Mouse (Mus musculus) layer of hippocampus, adult 18-20 months (tissue): ENCODE measurements at regions not wholly inside any gene's neighbourhood (a gene's known extent, or its start where the extent isn't known, plus 50 kb on each side); places are given as distances from the start of the nearest gene placed in this dataset.
A peak's percentile ranks its signal among the peaks of the same experiment; 100 is the strongest.

Experiments
- DNase-seq, 2 experiments: peaks; one replicate each; pipeline ENCODE4 v3.0.0; 2022; ENCODE audit warnings: low spot score in 2 of 2

DNA sequence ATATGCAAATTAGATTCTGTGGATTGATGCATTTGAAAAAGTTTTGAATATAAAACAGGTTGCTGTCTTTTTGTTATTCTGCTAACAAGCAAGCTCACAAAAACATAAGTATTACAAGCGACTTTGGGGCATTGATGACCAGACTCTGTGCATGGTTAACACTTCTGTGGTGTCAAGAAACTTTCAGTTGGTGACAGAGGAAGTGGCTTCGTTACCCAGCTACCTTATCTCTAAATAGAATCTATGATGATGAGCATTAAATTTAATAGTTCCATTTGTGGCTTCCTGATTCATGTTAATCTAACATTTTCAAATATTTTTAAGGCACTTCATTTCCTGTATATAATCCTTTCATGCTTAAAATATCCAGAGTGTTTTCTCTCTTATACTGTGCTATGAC is 100.8 kb downstream of the Tm2d1 start:
- no peak for DNase-seq

DNA sequence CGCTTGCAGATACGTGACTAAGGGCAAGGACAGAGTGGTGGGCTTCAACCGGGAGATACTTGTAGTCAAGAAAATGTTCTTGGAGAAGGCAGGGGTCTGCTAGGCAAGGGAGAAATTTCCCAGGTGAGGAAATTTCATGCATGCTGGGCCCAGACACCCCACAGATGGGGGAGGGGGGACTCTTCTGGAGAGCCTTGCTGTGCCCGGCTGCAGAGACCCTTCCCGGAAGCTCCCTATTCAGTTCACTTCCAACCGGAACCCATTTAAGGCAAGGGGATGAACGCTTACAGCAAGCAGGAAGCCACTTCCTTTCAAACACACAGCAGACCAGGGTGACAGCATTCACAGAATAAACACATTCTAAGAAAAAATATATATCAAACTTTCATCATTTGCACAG is 124.8 kb downstream of the Tm2d1 start:
- DNase-seq: no peak

DNA sequence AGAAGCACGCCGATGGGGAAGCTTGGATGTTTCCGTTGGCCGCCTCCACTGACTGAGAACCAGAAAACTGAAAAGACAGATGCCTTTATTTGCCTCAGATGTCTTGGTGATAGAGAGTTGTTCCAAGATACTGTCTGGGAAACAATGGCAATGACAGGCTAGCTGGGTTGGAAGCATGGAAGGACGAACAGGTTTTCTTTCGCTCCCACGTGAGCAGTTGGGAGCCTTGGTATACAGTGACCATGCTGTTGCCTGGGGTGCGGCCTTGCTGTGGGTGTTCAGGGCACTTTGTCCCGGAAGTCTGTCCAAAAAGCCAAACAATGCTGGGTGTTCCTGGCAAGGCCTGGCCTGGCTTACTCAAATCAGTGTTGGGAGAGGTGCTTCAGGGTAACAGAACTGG is 125.4 kb downstream of the Tm2d1 start:
- DNase-seq: peak in 1 of 2 experiments; percentile 34

DNA sequence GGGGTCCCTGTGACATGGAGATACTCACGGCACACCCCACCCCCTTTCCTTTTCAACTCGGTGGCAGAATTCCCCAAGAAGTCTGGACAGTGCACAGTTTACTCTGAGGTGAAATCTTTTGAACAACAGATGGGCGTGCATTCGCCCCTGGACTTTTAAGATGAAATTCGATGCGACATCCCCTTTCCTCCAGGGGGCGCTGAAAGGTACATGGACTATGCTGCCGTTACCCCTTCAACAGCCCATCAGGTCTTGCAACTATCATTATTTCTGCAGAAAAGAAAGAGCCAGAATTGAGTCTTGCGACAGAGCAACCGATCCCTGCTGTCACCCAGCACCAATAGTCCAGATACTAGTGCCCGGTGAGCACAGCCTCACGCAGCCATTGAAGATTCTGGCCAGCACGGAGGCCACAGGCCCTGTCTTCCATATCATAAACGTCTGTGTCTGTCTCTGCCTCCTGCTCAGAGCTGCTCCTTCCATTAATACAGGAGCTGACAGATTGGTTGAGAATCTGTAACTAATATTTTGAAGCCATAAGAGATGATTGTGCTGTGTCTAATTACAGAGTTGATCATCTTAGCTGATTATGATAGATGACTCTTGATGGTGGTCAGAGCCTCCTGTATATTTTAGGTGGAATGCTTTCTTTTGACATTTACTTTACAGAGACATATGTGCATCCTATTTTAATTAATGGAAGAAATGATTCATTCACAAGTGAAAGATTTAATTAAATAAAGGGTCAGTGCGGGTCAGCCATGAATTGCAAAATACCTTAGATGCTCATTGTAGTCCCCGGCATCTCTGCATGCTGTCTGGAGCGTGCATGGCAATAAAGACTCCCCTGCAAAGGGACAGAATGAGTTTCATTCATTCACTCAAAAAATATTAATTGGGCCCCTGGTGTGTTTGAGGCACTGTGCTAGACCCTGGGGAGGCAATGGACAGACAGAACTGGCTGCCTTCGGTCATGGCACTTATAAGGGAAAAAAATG is 128.0 kb downstream of the Tm2d1 start:
- DNase-seq: peak in 1 of 2 experiments; percentile 39

DNA sequence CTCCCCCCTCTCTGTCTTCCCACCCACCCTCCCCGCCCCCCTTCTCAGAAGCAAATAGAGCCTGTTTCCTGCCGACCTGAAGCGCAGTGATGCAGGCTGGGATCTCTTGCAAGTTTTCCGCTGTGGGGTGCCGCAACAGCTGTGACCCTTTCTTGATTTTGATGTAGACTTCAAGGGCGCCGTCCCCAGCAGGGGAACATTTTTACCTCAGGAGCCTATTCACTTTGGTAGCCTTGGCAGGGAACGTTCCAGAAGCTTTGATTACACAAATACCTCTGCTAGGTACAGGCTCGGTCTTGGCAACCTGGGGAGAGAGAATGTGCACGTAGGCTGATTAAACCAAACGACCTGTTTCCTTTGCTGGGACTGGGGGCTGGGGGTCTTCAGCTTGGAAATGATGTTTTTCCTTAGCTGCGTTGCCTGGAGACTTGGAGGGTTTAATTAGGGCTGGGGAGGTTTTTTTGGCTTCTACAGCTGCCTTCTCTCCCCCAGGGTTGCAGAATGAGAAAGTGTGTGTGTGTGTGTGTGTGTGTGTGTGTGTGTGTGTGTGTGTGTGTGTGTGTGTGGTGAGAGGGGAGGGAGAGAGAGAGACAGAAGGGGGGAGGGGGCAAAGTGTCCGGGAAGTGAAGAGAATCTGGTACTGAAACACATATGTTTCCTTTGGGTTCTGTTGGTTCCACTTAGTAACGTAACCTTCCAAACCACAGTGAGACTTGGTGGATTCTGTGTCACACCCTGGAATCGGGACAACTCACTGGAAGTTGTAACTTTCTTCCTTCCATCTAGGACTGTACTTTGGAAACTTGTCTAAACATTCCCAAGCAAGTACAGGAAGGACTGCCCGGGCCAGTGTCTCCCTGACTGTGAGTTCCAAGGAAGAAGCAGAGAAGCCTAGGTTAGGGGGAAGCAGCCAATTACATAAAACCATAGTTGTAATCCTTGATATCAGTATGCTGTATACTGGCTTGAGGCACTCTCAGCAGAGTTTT is 138.9 kb downstream of the Tm2d1 start:
- DNase-seq: peak; percentile 6 to 31

DNA sequence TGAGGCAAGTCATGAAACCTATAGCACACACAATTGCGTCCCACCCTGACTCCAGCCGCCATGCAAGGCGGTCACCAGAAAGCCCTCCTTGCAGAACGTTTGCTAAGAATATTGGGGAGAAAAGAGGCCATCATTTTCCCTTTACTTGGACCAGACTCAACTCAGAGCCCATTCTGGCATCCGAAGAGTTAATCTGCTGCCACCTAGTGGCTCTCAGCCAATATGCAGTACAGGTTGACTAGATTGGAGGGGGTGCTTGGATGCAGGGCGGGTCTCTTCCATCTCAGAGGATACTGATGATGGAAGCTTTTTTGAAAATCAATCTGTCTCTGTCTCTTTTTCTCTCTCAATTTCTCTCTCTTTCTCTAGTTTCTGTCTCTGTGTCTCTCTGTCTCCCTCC is 139.6 kb downstream of the Tm2d1 start:
- DNase-seq: peak; percentile 37 to 62

DNA sequence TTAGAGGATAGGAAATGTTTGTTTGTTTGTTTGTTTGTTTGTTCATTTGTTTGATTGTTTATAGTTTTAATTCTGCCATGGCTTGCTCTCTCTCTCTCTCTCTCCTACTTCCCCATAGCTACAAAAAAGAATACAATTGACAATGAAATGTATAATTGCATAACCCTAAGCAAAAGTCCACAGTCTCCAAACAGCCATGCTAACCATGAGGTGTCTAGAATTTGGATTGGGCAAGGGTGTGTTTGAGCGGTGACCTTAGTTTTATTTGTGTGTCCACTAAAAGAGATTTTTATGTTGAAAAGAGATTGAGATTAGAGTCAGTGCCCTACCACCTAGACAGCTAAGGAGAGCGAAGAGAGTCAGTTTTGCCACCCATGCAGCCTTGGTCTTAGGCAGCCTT is 141.2 kb downstream of the Tm2d1 start:
- no peak for DNase-seq

DNA sequence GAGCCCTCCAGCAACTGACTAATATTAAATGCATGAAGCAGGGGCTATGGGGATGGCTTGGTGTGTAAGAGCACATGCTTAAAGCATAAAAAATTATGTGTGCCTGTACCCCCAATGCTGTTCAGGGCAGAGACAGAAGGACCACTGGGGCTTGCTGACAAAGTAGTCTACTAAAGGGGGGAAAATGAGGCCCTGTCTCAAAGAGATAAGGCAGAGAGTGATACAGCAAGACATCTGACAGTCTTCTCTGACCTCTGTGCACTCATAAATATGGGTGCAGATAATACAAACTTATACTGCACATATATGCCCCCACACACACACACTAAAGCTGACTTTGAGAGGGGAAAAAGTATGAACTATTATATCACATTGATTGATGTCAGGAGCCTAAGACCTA is 142.8 kb downstream of the Tm2d1 start:
- no peak for DNase-seq

DNA sequence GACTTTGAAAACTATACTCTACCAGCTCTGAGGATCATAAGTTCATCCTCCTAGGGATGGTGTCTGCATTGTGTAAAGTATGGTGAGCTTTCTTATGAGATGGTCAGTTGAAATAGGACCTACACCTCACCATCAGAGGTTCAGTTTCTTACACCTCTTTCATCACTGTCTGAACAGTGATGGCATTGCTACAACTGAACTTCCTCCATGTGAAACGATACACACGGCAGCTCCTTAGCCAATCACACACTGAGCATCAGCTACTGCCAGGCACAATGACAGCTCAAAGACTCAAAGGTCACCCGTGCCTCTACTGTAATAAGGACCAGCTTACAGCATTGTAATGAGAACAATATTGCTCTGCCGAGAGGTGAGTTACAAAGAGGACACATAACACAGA is 145.0 kb downstream of the Tm2d1 start:
- no peak for DNase-seq

DNA sequence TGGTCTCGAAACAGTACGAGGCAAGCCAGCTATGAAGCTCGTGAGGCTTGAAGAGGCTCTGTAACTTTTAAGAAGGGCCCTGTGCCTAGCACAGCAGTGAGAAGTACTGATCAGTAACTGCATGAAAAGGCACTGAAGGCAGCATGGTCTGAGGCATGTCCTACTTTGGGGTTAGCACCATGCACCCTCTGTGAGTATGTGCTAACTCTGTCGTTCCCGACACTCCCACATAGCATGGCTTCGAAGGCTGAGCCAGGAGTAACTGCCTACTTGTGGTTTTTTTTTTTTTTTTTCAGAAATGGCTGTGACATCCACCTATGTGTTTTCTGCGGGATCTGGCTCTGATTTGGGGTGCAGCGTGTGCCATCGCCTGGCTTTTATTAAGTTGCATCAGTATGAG is 145.6 kb downstream of the Tm2d1 start:
- no peak for DNase-seq

DNA sequence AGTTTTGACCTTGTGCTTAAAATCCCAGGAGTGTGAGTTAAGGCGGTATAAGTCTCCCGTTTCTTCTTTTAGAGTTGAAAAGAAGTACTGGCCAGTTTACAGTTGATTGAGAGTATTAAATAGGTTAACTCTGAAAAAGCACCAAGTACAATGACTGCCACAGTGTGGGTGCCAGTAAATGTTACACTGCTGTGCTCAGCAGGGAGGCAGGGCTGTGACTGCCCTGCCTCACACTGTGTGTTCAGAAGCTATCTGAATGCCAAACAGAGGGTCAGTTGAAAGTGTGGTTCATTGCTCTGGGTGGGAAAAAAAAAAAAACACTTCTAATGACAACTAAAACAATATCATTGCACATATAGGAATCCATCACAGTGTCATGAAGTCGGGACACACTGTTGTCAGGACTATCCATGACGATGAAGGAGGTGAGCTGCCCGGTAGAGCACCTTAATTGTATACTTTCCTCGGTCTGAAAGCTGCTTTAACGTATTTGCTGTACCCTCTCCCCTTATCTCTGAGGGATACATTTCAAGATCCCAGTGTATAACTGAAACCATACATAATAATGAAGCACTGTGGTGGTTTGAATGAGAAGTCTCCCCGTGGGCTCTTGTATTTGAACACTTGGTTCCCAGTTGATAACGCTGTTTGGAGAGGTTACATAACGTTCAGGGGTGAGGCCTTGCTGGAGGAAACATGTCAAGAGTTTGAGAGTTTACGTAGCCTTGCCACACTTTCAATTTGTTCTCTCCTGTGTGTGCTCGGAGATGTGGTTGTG is 146.9 kb downstream of the Tm2d1 start:
- no peak for DNase-seq

DNA sequence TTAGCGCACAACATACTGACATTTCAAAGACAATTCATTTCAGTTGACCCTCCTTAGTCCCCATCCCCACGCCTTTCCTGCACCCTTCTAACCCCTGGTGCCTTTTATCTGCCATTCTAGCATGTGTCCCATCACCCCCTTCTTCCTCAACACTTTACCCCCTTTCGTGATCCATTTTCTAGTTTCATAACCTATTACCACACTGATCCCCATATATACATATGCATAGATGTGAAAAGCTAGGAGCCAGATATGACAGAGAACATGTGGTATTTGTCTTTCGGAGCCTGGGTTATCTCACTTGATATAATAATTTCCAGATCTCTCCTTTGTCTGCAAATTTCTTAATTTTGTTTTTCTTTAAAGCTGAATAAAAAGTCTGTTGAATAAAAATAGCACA is 154.9 kb downstream of the Tm2d1 start:
- no peak for DNase-seq

DNA sequence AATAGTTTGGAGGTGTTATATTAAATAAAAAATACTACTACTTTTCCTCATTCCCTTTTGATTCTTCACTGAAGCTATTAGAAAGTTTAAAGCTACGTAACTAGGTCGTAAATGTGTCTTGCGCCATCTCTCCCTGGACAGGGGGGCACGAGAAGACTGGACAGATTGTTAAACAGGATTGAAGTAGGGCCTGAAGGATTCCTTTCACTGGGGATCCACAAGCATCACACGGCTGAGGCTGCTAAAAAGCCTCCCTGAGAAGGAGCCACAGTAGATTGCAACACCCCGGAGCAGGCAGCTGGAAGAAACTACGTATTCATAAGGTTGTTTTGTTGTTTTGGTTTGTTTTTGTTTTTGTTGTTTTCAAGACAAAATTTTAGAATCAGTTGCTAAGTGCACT is 158.7 kb downstream of the Tm2d1 start:
- DNase-seq: no peak

DNA sequence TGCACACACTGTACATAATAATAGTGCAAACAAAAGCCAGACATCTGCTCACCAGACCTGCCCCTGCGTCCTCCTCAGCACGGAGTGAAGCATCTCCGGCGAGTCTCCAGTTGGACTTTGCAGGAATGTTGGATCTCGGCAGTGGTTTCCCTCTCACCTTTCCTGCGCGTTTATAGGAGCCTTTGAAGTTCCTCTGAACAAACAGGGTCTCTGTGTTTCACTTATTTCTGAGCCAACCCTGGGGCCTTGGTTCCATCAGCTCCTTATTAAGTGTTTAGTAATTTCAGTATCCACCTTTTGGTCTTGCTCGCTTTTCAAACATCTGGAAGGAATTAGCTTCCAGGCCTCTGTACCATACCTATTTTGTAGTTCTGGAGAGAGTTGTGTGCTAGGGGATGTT is 159.7 kb downstream of the Tm2d1 start:
- DNase-seq: no peak

DNA sequence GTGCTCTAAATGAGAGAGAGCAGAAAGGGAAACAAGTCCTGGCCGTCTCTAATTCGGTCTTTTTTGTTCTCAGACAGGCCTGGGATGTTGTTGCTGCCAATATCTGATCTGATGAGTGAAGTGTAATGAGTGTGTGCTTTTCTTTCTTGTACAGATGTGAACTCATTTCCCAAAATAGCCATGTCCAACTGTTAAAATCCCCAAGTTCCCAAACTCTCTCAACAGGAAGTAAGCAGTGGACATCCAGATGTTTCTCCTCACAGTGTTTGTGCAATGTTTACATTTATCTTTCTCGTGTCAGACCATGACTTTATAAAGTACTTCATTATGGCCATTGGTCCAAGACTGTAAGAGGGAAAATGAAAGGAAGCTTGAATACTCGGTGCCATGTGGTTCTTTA is 161.5 kb downstream of the Tm2d1 start:
- no peak for DNase-seq

DNA sequence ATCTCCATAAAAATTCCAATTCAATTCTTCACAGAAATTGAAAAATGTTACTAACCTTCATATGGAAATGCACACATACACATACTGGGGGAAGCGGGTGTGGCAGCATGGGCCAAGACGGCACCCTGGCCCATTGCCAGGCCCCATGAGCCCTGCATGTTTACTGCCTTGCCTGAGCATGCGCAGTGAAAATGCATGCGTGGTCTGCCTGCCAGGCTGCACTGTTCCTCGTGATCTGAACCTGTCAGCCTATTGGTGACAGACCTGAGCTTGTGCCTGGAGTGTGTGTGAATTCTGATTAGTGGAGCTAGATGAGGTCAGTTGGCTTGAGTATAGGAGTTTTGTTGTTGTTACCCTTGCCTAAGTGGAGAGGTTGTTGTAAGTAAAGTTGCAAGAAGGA is 167.9 kb downstream of the Tm2d1 start:
- no peak for DNase-seq

DNA sequence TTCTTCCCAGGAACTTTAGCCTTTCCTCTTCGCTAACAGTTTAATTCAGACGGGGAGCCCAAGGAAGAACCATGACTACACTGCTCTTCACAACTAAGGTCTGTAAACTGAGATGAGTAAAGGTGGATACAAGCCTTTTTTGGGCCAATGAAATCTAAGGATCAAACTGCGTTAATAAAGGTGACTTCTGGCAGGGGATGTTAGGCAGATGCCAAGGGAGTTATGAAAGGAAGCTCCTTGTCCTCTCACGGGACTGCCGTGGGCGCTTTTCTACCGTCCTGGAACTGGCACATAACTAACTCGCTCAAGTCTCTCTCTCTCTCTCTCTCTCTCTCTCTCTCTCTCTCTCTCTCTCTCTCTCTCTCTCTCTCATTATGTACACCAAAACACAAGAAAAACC is 175.7 kb downstream of the Tm2d1 start:
- no peak for DNase-seq

DNA sequence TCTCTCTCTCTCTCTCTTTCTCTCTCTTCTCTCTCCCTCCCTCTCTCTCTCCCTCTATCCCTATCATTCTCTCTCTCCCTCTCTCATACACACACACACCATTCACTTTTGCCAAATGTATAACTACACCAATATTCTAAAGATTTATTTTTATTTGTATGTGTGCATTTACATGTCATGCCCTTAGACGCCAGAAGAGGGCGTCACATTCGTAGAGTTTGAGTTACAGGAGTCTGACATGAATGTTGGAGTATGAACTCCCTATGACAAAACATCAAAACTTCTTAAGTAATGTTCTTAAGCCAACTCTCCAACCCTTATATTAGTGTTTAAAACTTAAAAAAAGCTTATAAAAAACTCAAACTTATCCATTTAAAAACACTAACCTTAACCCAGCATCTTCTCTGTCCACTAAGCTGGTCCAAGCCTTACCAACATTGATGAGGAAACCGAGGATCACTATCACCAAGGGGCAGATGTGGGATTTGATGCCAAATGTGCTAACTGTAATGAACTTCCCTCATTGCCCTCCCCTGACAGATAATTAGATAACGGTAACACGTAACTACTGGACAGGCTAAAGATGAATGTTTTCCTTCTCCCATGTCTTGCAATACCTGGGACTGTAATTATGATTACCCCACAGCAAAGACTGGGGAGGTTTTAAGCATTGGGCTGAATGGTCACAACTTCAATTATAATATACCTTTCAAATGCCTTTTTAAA is 176.7 kb downstream of the Tm2d1 start:
- no peak for DNase-seq

DNA sequence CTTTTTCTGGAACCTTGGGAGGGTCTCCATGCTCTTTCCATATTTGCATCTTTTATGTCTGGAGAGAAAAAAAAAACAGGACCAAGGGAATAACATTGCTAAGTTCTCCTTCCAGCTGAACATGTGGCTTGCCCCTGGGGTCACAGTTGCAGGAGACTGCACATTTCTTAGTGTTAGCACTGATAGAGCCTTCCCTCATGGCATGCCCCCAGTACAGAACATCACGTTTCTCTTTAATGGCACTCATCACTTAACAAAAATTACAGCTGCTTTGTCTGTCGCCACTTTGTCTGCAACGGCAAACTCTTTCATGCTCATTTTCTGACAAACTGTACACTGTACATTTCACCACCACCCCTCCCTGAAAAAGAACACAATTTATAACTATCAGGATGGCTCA is 180.0 kb downstream of the Tm2d1 start:
- no peak for DNase-seq

DNA sequence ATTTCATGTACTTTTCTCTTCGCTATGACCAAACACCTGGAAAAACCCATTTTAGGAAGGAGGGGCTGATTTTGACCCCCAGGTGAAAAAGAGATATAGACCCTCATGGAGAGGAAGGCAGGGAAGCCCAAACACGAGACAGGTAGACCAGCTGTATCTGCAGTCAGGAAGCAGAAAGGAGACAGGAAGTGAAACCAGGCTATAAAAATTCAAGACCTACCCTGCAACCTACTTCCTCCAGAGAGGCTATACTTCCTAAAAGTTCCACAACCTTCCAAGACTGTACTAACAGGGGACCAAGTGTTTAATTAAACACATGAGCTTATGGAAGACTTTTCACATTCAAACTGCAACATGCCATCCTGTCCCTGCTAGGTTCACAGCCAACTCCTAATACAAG is 180.9 kb downstream of the Tm2d1 start:
- DNase-seq: no peak

DNA sequence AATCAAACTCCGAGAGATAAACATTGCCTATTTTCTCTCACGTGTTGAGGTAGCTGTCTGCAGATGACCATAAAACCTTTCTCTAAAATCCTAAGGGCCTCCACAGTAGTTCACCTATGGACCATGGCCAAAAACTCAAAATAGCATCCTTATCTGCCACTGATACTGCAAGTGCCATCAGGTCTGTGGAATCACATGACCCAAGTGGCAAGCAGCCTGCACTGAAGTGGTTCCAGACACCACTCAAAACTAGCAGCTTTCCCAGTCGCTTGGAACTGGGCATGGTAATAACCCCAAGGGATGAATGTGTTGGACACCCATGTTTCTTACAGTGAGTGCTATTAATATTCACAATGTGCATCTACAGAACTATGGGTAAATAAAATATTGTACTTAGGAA is 182.0 kb downstream of the Tm2d1 start:
- no peak for DNase-seq
